Mouse (Mus musculus) layer of hippocampus, postnatal 14 days (tissue): ENCODE measurements at regions not wholly inside any gene's neighbourhood (a gene's known extent, or its start where the extent isn't known, plus 50 kb on each side); places are given as distances from the start of the nearest gene placed in this dataset.

Experiments used
- DNase-seq, 2 experiments: peaks; one replicate each; pipeline ENCODE4 v3.0.0; 2021 to 2022; ENCODE audit warnings: low spot score in 2 of 2, mixed read lengths in 1 of 2

DNA sequence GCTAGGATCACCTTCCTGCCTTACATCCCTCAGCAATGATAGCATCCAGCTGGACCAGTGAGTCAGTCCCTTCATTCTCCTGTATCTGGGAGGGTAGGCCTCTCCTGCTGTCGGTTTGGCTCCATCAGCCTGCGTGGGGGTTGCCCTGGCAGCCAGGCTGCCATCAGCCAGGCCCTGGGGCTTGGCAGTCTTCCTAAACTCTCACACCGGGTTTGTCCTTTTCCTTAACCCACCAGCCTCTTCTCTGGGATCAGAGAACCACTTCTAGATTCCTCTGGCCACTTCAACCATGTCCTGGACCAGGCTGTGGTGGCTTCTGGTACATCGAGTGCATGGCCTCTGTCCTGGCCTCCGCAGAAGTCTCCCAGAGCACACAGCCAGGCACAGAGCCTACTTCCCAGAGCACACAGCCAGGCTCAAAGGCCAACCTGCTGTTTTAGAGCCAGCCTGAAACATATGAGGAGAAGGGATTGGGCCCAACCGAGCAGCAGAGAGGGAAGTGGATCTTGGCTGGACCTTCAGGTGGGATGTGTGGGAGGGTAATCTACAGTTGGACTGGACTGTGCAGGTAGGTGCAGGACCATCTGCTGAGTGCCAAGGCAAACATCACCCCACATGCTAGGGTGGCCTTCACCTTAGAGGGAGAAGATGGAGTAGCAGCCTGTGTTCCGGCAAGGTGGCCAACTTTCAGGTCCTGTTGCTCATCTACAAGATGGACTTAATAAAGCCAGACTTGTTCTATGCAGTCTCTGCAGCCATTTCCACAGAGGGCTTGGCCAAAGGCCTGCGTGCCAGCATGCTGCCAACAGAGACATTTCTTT is 87.8 kb upstream of the Tle3 start:
- DNase-seq = peak; percentile 55 to 57

DNA sequence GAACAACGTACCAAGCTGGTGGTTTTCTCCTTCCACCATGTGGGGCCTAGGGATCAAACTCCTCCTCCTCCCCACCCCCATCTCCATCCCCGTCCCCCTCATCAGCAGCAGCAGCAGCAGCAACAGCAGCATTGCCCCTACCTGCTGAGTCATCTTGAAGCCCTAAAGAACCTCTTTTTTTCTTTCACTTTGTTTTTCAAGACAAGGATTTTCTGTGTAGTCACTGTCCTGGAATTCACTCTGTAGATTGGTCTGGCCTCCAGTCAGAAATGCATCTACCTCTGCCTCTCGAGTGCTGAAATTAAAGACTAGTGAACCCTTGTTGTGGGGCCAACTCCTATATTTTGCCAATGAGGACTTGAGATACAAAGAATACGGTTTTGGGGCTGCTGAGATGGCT is 85.6 kb upstream of the Tle3 start:
- no peak for DNase-seq

DNA sequence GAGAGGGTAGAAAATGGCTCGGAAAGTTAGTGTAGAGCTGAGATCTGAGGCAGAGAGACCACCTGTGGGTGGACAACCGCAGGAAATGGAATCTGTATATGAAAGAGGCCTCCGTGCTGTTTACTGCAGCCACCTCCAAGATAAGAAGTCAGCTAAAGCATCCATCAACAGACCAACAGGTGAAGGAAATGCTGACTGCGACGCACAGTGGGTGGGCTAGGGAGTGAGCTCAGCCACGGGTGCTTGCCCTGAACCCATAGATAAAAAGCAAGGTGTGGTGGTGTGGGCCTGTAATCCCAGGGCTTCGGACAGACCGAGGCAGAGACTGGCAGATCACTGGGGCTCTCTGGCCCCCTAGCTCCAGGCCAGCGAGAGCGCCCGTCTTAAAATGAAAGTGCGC is 83.0 kb upstream of the Tle3 start:
- DNase-seq = no peak

- no peak for DNase-seq
Measured at GRCm38 (mm10) chr9:61289713-61290112, 82.5 kb upstream of the Tle3 start.

- no peak for DNase-seq
Measured at GRCm38 (mm10) chr9:61291646-61292045, 80.5 kb upstream of the Tle3 start.

GRCm38 (mm10) chr9:61292501-61292900 is 79.7 kb upstream of the Tle3 start:
- DNase-seq = no peak

DNA sequence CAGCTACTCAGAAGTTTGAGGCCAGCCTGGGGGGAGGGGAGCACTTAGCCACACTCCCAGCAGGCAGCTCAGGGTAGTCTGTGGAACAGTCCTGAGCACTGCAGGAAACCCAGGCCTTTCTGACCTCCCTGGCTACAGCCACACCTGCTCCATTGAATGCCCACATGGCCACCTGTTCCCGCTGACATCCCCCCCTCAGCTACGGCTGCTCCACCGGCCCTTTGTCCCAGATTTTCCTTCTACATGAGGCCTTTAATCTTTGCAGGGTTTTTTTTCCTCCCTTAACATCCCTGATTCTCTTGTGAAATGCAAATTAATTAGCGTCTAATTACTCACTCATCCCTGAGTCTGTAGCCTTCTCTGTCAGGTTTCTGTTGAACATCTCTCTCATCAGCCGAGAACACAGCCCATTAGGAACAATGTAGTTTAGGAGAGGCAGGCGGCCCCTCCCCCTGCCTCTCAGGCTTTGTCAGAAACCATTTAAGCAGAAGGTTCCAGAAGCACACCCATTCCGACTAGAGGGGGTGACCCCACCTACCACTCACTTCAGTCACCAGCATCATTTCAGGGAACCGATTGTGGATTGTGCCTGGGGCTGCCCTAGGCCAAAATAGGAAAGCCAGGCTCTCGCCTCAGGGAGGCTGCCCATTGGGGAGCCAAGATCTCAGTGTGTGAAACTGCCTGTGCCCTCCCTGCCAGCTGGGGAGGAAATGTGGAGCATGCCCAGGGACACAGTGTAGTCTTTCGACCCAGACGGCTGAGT is 78.8 kb upstream of the Tle3 start:
- peak in 1 of 2 experiments; percentile 28 for DNase-seq

- no peak for DNase-seq
Measured at GRCm38 (mm10) chr9:61295001-61295400, 77.2 kb upstream of the Tle3 start.

DNA sequence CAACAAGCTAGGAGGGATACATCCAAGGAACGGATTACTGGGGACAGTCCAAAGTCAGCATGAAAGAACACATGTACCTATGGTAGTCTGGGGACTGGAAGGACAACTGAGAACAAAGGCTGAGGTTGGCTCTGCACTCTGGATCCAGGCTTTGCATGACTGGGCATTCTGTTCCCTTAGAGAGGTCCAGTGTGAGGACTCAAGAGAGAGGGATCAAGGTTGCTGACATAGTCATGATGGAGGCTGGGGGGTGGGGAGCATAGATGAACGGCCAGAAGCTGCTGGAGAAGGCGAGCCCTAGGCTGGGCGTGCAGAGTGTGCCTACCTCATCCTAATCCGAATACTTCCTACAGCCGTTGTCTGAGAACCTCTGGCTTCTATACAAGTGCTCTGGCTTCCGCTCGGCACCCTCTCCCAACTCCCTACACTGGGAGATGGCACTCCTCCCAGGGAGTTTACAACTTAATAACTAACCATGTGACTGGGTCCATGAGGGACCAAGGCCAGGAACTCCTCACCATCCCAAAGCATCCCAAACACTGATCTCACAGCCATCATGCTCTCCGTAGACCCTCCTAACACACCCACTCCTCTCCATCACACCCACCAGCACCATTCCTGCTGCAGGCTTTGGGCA is 75.7 kb upstream of the Tle3 start:
- DNase-seq = no peak

GRCm38 (mm10) chr9:61297385-61297784 is 74.8 kb upstream of the Tle3 start:
- DNase-seq = no peak

- DNase-seq = no peak
Measured at GRCm38 (mm10) chr9:61299873-61300560, 72.1 kb upstream of the Tle3 start.

GRCm38 (mm10) chr9:61301070-61301469 is 71.1 kb upstream of the Tle3 start:
- no peak for DNase-seq

GRCm38 (mm10) chr9:61302724-61303123 is 69.4 kb upstream of the Tle3 start:
- no peak for DNase-seq

DNA sequence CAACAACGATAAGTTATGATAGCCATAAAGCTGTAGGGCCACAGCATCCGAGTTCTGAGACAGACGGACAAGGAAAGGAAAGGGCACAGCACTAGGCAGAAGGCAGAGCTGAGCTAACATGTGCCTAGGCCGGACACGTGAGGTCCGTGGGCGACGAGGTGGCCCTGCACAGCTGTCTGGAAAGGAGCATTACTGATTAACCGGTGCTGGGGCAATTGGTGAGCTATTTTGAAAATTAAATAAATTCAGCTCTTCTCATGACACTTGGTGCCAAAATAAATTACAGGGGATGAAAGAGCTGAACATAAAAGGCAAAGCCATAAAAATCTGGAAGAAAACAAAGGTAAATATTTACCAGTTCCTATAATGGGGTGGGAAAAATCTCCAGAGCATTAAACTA is 65.9 kb upstream of the Tle3 start:
- DNase-seq = no peak

DNA sequence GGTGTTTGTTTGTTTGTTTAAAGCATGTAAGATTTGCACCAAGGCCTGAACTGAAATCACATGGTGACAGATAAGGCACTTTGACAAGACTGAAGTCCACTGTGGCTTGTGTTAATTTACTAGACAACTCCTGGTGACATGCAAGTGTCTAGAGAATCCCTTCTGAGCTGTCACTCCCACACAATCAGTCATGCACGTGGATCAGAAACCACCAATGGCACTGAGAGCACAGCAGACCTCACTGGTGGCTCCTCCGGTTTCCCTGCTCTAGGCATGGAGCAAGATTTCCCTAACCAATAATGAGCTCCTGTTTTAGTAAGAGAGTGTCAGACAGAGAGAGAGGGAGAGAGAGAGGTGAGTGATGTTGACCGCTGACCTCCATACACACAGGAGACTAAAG is 63.1 kb upstream of the Tle3 start:
- DNase-seq = no peak

GRCm38 (mm10) chr9:61309768-61310493 is 62.2 kb upstream of the Tle3 start:
- peak in 1 of 2 experiments; percentile 55 for DNase-seq

DNA sequence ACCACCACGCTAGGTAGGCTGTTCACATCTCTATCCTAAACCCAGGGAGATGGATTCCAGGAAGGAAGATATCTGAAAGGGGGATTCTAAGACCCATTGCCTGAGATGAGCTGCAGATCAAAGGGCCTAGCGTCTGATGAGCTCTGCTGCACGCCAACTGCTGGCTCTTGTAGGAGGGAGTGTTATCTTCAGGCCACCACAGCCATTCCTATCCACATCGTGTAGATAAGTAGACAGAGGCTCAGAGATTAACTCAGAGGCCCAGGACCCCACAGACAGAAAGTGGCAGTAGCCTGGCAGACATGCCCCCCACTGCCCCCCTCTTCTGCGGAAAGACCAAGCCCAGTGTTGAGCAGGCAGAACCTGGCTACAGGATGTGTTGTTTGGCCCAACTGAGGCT is 61.6 kb upstream of the Tle3 start:
- DNase-seq = no peak

DNA sequence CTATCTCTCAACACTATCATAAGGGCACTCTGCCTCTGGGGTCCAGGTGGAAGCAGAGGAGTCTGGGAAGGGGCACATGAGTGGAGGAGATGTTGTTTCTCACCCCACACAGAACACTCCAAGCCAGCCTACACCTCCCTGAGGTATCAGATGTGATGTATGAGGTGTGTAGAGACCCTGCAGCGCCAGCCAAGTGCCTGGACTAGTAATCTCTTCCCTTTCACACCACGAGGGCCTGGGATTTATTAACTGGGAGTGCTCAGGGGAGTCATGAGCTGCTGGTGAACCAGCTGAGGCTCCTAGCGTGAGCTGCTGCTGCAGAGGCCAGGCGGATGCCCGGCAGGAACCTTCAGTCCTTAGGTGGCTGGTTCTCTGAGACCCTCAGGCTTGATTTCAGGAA is 60.6 kb upstream of the Tle3 start:
- DNase-seq = no peak

DNA sequence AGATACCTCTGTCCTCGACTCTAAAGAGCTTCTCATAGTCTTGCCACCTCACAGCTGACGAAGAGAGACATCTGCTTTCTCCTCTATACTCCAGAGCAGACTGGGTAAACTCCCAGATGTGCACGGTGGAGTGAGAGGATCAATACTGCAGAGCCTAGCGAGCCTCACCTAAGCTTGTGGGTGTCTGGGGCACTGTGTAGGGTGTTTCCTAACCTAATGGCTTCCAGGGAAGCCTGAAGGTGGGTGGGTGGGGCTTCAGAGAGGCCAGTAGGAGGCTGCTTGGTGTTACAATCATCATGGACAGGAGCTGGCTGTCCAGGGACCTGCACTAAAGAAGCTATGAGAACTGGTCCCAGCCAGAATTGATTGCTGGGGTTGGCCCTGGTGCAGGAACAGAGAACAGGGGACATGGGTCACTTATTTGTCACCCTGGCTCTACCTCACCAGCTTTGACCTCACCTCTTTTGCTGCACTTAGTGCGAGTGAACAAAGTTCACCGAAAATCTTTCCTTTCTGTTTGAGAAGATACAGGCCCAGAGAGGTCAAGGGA is 57.5 kb upstream of the Tle3 start:
- DNase-seq = no peak
